Mouse (Mus musculus) embryo, embryonic 10.5 days (tissue): ENCODE data around the gene Ugt1a9.

Experiments used
- DNase-seq: peaks from one replicate; pipeline ENCODE4 v3.0.0-alpha.2; 2015; ENCODE audit warnings: low spot score

Ugt1a9 gene

GRCm38 (mm10) chr1:88235894-88236415 lies 165.4 kb downstream of the Ugt1a9 start:
- no peak for DNase-seq

GRCm38 (mm10) chr1:88237311-88237710 lies 166.7 kb downstream of the Ugt1a9 start:
- DNase-seq: no peak

- no peak for DNase-seq
Measured at GRCm38 (mm10) chr1:88238771-88239170, 168.2 kb downstream of the Ugt1a9 start.

DNA sequence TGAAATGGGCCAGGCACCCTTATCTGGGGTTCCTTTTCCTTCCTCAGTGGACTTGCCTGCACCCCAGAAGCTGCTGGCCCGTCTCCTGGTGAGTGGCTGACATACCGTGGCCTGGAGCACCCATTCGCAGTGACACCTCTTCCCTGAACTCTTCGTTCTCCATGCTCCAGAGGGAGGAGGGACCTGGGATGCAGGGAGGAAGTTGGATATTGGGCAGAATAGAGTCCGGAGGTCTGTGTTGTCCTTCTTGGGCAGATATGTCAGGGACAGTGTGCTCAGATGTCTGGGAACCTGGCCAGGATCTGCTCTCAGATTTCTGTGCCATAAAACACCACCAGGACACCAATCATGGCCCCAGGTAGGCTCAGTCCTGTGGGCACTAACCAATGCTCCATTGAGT lies 169.5 kb downstream of the Ugt1a9 start:
- DNase-seq: no peak

GRCm38 (mm10) chr1:88240579-88240978 lies 170.0 kb downstream of the Ugt1a9 start:
- no peak for DNase-seq

GRCm38 (mm10) chr1:88243861-88244260 lies 173.3 kb downstream of the Ugt1a9 start:
- no peak for DNase-seq

GRCm38 (mm10) chr1:88245881-88246280 lies 175.3 kb downstream of the Ugt1a9 start:
- no peak for DNase-seq

DNA sequence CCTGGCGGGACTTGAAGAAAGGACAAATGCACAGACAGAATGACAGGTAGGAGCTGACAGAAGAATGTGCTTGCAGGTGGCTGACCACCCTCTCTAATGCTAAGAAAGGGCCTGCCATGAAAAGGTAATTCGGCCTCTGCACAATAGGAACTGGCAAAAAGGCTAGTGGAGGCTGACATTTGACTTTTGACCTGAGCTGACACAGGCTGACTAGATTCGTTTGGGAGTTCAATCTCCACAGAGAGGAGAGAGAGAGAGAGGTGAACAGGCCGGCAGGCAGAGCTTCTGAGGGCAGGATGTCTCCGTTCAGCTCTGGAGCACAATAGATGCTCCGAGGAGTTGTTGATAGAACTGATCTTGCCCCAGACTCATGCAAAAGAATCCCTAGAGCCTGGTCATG lies 175.8 kb downstream of the Ugt1a9 start:
- DNase-seq: no peak

DNA sequence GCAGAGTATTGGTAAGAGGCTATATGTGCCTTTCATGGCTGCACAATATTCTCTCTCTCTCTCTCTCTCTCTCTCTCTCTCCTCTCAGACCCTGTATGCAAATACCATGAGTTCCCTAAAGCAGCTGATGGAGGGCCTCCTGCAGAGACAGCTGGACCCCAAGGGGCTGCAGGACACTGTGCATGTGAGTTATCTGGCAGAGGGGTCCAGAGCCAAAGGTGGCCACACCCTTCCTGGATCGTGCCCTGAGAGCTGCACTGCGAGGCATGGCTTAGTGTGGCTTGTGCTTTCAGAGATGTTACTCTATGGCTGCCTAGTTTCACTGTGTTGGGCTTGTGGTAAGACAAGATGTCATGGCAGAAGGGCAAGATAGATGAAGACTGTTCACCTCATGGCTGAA lies 177.1 kb downstream of the Ugt1a9 start:
- DNase-seq: no peak

DNA sequence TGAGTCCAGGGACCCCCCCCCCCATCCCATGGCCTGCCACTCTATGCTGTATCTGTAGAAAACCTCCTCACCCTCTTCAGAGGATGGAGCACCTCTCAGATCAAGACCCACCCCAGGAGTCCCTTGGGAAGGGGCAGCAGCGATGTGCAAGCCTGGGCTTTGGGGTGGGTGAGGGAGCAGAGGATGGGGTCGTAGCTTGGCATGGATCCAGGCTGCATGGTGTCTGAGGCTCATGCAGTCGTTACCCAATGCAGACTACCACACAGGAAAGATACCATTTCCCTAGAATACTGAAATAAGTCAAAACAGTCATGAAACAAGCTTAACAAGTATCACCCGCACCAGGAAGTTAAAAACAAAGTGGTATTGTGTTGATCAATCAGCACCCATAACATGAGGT lies 178.1 kb downstream of the Ugt1a9 start:
- DNase-seq: no peak

GRCm38 (mm10) chr1:88249596-88249995 lies 179.0 kb downstream of the Ugt1a9 start:
- no peak for DNase-seq

DNA sequence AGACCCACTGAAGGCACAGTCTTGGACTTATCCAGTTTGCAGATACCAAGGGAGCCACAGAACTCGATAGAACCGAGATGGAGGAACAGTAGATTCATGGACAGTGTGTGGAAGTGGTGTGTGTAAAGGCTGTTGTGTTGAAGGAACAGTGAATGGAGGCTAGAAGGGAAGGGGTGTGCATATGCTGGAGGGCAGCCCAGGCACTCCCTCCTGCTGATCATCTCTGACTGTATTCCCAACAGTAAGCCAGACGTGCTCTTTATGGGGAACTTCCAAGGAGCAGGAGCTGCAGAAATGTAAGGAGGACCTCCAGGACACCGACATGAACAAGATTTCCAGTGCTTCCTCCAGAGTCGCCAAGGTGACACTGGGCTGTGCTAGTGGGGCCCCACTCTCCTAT lies 179.4 kb downstream of the Ugt1a9 start:
- no peak for DNase-seq

GRCm38 (mm10) chr1:88253106-88253505 lies 182.5 kb downstream of the Ugt1a9 start:
- DNase-seq: no peak

DNA sequence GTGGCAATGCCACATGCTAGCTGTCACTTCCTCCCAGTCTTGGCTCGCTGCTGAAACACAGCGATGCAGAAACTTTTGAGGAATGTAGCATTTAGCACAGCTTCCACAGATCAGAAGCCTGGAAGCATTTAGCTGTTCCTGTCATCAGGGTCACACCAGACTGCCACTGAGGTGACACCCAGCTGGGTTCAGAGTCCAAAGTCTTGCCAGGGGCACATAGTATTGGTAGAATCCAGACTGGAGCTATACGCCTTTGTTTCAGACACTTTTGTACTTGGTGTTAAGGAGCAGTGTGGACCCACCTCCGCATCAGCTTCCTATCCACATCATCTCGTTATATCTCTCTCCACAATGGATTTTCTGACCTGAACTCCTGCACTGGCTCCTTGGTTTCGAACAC lies 182.9 kb downstream of the Ugt1a9 start:
- DNase-seq: no peak

DNA sequence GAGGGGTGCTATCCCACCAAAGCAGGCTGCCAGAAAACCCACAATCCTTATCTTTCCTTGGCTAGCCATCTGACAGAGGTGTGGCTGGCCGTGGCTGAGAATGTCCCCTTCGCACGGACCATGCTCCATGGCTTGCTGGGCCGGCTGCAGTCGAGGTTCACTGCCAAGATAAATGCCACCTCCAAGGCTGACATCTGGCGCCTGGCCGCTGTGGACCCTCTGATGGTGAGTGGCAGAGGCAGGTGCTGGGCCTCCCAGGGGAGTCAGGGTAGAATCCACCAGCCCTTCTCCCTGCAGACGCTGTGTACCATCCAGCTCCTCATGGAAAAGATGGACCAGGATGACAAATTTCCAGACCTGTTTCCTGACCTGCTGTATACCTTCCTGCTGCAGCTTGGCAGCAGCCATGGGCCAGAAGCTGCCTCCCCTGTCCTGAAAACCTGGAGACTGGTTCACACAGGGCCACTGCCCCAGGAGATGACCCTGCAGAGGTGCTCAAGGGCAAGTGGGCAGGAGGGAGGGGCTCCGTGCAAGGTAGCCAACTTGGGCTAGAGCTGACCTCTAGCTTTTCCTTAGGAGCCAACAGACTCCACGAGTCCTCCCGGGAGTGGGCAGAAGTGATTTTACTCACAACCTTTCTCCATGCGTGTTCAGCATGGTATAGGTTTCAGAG lies 184.3 kb downstream of the Ugt1a9 start:
- no peak for DNase-seq

DNA sequence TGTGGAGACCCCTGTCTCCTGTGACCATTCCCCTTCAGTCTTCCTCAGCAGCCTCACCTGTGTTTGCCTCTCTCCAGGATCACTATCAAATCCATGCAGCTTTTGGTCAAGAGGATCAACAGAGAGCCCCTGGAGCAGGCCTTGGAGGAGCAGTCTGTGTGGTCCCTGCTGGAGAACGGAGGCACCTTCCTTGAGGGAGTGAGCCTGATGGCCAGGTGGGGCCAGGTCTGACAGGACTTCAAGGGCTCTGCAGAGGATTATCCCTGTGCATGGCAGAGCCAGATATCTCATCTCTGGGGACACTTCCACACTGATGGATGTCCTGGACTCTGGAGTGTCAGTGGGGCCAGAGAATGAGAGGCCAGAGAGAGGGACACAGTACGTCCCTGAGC lies 184.9 kb downstream of the Ugt1a9 start:
- DNase-seq: no peak

- no peak for DNase-seq
Measured at GRCm38 (mm10) chr1:88255989-88256754, 185.6 kb downstream of the Ugt1a9 start.

- no peak for DNase-seq
Measured at GRCm38 (mm10) chr1:88256886-88257663, 186.5 kb downstream of the Ugt1a9 start.

DNA sequence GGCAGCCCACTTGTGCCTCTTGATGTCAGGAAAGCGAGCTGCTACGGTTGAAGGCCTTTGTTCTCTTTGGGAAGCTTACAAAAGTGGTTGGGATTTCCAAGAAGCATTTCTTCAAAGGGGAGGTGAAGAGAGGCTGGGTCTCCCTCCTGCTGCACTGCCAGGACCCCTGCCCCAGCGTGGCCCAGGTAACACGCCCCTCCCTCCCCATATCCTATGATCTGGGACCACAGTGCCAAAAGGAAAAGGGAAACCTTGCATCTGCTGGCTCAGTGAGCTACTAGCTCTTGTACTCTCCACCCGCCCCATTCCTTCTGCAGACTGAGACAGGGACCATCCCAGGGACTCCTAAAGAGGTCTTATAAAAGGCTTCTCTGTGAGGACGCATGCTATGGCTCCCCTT lies 187.1 kb downstream of the Ugt1a9 start:
- DNase-seq: no peak

DNA sequence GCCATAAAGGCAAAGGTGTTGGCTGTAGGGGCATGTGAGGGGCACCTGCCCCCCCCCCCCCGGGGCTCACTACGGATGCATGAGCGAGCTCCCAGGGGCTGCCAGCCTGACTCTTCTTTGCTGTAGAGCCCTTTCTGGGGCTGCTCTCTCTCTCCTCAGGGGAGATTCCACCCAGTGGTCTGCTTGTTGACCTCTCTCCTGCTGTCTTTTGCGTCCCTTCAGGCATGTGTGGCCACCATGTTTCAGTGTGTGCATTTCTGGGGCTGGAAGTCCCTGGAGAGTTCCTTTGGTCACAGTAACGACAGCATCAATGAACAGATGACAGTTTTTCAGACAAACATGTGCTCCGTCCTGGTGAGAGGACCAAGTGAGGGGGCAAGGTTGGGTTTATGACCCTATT lies 187.8 kb downstream of the Ugt1a9 start:
- DNase-seq: no peak

GRCm38 (mm10) chr1:88258881-88259642 lies 188.5 kb downstream of the Ugt1a9 start:
- DNase-seq: no peak

DNA sequence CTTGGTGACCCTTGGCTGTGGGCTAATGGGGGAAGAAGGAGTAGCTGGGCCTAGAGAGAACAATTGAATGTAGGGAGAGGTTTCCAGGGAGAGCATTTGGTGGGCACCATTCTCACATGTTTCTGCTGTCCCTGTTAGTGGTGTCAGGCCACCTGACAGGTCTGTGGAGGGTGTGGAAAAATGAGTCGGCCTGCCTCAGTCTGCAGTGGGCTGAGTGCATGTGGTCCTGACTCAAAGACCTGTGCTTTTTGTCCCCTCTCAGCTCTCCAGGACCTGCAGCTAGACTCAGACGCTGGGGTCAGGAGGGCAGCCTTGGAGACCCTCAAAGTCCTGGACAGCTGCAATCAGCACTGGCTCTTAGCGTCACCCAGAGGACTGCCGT lies 189.0 kb downstream of the Ugt1a9 start:
- no peak for DNase-seq
